Mouse (Mus musculus) ovary, postnatal 10 days (tissue): ENCODE data around the gene Vmn1r178.
"Not testable (repeated sequence)": the region's sequence is repeated elsewhere in the genome, so short reads cannot be mapped to it uniquely, and the experiment has no call there.

Experiments
- DNase-seq: peaks from one replicate; pipeline ENCODE4 v3.0.0; 2022; ENCODE audit warnings: low spot score

Vmn1r178 gene

DNA sequence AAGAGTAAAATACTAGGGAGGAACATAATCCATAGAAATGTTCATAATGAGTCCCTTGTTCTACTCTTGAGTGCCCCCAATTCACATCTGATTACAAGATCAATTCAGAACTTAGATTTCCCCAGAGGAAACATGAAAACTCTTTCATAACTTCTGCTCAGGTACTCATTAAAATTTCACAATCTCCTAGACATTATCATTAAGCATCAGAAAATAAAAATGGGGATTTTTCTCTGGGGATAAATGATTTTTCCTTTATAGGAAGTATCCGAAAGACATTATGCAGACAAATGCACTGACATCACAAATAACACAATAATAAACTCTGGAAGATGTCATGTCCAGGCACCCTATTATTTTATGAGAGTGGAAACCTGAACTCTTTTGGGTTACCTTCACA lies at the start of gene Vmn1r178:
Vmn1r178 (plus strand) TSS at position 301 of the 400 bp plus-strand sequence.
- no peak for DNase-seq

DNA sequence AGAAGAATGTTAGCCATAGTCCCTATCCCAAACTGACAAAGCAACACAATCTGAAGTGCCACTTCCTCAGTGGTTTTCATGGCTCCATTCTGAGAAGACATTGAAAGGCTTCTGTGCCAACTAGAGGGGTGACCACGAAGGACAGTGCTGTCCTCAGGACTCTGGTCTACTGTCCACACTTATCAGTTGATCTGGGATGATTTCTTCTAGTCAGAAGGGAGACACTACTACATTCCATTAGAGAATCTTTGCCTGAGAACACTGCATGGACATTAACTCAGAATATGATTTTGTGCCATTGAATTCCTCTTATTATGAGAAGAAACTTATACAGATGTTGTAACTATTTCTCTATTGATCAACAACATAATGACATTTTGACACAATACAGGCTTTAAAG lies 25.5 kb upstream of the Vmn1r178 start, which contains the start of gene Vmn1r177:
Vmn1r177 (minus strand) TSS at position 101 of the 400 bp plus-strand sequence.
- not testable (repeated sequence) for DNase-seq

DNA sequence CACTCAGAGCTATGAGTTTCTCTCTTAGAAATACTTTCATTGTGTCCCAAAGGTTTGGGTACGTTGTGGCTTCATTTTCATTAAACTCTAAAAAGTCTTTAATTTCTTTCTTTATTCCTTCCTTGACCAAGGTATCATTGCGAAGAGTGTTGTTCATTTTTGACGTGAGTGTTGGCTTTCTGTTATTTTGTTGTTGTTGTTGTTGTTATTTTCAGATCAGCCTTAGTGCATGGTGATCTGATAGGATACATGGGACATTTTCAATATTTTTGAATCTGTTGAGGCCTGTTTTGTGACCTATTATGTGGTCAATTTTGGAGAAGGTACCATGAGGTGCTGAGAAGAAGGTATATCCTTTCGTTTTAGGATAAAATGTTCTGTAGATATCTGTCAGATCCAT lies 14.9 kb upstream of the Vmn1r178 start:
- not testable (repeated sequence) for DNase-seq

DNA sequence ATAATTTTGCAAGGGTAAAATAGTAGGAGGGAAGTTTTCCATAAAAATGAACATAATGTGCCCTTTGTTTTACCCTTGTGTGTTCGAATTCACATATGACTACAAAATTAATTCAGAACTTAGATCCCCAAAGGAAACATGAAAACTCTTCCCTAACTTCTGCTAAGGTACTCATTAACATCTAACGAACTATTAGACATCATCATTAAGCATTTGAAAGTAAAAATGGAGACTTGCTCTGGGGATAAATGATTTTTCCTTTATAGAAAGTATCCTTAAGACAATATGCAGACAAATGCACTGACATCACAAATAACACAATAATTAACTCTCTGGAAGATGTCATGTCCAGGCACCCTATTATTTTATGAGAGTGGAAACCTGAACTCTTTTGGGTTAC lies 34.9 kb downstream of the Vmn1r178 start, which contains the start of gene Vmn1r179:
Vmn1r179 (plus strand) TSS at position 301 of the 400 bp plus-strand sequence.
- no peak for DNase-seq
